Mouse (Mus musculus): ENCODE measurements at regions not wholly inside any gene's neighbourhood (a gene's known extent, or its start where the extent isn't known, plus 50 kb on each side); places are given as distances from the start of the nearest gene placed in this dataset.

DNA sequence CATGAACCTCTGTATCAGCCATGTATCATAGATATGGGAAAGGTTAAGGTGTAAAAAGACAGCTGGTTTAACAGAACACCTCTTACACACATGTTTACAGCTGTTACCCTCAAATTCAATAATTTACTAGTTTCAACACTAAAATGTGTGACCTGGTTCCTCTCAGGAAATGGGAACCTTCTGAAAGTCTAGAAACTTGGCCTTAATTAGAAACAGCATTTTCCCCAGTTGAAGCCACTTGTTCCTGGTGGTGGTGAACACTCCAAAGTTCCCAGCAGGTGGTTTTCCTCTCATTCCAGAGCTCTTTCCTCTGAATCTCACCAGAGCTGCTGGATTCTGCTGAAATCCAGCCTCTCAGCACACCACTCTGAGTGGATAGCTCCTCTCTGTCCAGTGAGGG is 570.5 kb upstream of the Frg1 start:
- TF ChIP-seq CTCF (IDR thresholded peaks at IDR 0.05; ENCODE audit: control insufficient read depth, insufficient read depth, insufficient read length) (no peak), MYOG (IDR thresholded peaks at IDR 0.05; ENCODE audit: control insufficient read depth, extremely low read depth, insufficient read length) (no peak), MAX (IDR thresholded peaks at IDR 0.05) (no peak), MYOD1 (IDR thresholded peaks at IDR 0.05; ENCODE audit: control insufficient read depth, insufficient read length, low read depth) (no peak), USF1 (IDR thresholded peaks at IDR 0.05; ENCODE audit: low read depth) (no peak), CEBPB (IDR thresholded peaks at IDR 0.05; ENCODE audit: low read depth) (no peak), FOSL1 (IDR thresholded peaks at IDR 0.05; ENCODE audit: insufficient read depth, low read length, poor library complexity, severe bottlenecking) (no peak)

Data from C2C12 (cell line).